Mouse (Mus musculus) ES-Bruce4 (cell line): Measurements from ENCODE around the gene Adcy5. TPM values are rescaled to one million over a fixed set of nuclear protein-coding genes. Genes with fewer than 3 reads are reported as not detected.

ENCODE experiments used
- H3K27ac ChIP-seq: 2 replicates; pipeline ENCODE4 v1.5.1; 2012; ENCODE audit warnings: low read length, inconsistent platforms; ENCODE audit not compliant: insufficient read depth
- H3K27me3 ChIP-seq: 2 replicates; pipeline ENCODE4 v1.6.1; 2012; ENCODE audit warnings: mild to moderate bottlenecking, low read length, inconsistent platforms; ENCODE audit not compliant: control insufficient read depth, poor library complexity, insufficient read depth, severe bottlenecking
- H3K36me3 ChIP-seq: 2 replicates; pipeline ENCODE4 v1.6.1; 2012; ENCODE audit warnings: inconsistent platforms, mild to moderate bottlenecking, low read length, moderate library complexity; ENCODE audit not compliant: control insufficient read depth, poor library complexity, insufficient read depth, severe bottlenecking
- H3K4me1 ChIP-seq: one replicate; pipeline ENCODE4 v1.8.1; 2011; ENCODE audit warnings: low read length; ENCODE audit not compliant: control insufficient read depth, insufficient read depth
- H3K4me3 ChIP-seq: 2 replicates; pipeline ENCODE4 v1.5.1; 2011; ENCODE audit warnings: low read depth, mild to moderate bottlenecking, low read length
- H3K9ac ChIP-seq: 2 replicates; pipeline ENCODE4 v1.6.1; 2012; ENCODE audit warnings: low read depth, mild to moderate bottlenecking, inconsistent platforms; ENCODE audit not compliant: poor library complexity, severe bottlenecking
- H3K9me3 ChIP-seq: replicated peaks from 2 replicates; pipeline ENCODE4 v1.6.1; 2012; ENCODE audit warnings: mild to moderate bottlenecking, low read length, inconsistent platforms; ENCODE audit not compliant: control insufficient read depth, poor library complexity, insufficient read depth, severe bottlenecking
- CTCF ChIP-seq: IDR thresholded peaks from one replicate; pipeline ENCODE4 v1.8.1; 2011; ENCODE audit warnings: low read depth, low read length
- EP300 ChIP-seq: IDR thresholded peaks from 2 replicates; pipeline ENCODE4 v1.6.1; 2011; ENCODE audit warnings: low read depth, low read length; ENCODE audit not compliant: insufficient read depth
- POLR2A ChIP-seq: IDR thresholded peaks from one replicate; pipeline ENCODE4 v1.8.1; 2011; ENCODE audit warnings: low read length; ENCODE audit not compliant: insufficient read depth
- polyA plus RNA-seq: library from polyadenylated mRNA; stranded (reverse); fragments of >200 nt; gene quantifications from 2 replicates; pipeline ENCODE4 v1.2.4, GENCODE M21; 2011; ENCODE audit warnings: low read depth; ENCODE audit not compliant: missing spikeins, insufficient read depth, insufficient read length

The Adcy5 gene
- polyA plus RNA-seq, 1 experiment, result 1.2 TPM

DNA sequence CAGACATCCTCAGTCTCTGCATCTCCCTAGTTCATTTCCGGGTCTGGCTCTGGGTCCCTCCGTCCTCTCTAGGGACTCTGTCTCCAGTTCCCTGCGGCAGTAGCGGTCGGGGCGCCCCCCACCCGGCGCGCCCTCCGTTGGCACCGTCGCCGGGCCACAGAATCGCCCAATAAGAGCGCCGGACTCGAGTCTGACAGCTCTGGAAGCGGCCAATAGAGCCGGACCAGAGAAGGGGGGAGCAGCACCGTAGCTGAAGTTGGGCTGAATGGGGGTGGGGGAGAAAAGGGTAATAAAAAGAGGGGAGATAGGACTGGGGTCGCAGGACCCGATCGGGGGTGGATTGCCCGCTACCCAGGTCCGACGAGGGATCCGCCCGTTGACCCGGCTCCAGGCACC is 434 bp upstream of the Adcy5 start:
- Histone ChIP-seq H3K27me3 (peaks cover 26% of the 10 kb centered on the region), H3K27ac (no peak overlapping the region), H3K4me1 (no peaks in the 10 kb centered on the region), H3K4me3 (peak overlapping the region; percentile 67), H3K9ac (peak overlapping the region; percentile 68), H3K9me3 (no peaks in the 10 kb centered on the region), H3K36me3 (no peaks in the 10 kb centered on the region)
- TF ChIP-seq EP300, result no peak
- TF ChIP-seq CTCF, result no peak
- no peak for TF ChIP-seq POLR2A

DNA sequence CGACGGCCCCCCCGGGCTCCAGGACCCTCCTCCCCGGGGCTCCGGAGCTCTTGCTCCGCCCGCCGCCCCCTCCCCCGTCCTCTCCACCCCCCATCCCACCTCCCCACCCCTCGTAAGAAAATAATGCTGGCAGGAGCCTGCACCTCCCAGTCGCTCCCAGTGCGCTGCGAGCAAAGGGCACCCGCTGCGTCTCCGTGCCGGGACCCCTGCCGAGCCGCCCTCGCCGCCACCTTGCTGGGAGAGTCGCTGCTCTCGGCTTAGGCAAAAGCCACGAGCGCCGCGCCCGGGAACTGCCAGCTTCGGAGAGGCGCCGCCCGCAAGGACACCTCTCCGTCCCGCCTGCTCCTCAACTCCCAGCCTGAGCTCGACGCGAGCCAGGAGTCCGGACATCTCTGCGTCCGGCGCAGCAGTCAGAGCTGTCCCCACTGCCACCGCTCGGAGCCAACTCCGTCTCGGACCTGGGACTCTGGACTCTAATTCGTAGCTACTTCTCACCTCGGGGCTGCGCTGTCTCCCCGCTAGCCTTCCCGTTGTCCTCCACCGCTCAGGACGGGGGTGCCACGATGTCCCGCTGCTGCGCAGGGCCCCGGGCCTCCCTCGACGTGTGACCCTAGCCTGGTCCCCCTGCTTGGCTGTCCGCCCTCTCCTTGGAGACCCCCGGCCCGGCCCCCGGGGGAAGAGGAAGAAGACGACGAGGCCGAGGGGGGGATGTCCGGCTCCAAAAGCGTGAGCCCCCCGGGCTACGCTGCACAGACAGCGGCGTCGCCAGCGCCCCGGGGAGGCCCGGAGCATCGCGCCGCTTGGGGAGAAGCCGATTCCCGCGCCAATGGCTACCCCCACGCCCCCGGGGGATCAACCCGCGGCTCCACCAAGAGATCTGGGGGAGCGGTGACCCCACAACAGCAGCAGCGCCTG is 971 bp downstream of the Adcy5 start:
- peak overlapping the region; percentile 69 for H3K4me3 ChIP-seq
- no peaks in the 10 kb centered on the region for H3K9me3 ChIP-seq
- H3K36me3 ChIP-seq, result no peaks in the 10 kb centered on the region
- H3K9ac ChIP-seq, result peak overlapping the region; percentile 68
- peaks cover 26% of the 10 kb centered on the region for H3K27me3 ChIP-seq
- no peaks in the 10 kb centered on the region for H3K4me1 ChIP-seq
- TF ChIP-seq POLR2A, result no peak
- peak; percentile 25 for TF ChIP-seq CTCF
- H3K27ac ChIP-seq, result no peak overlapping the region

DNA sequence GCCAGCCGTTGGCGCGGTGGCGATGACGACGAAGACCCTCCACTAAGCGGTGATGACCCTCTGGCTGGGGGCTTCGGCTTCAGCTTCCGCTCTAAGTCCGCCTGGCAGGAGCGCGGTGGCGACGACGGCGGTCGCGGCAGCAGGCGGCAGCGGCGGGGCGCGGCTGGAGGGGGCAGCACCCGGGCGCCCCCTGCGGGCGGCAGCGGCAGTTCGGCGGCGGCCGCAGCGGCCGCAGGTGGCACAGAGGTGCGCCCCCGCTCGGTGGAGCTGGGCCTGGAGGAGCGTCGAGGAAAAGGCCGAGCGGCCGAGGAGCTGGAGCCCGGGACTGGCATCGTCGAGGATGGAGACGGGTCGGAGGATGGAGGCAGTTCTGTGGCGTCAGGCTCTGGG is 1.6 kb downstream of the Adcy5 start:
- H3K9ac ChIP-seq, result peak overlapping the region; percentile 68; the same call in 1 of the 2 replicates
- peak overlapping the region; percentile 59 for H3K4me3 ChIP-seq
- TF ChIP-seq EP300 (no peak), POLR2A (no peak), CTCF (peak; percentile 43)
- H3K4me1 ChIP-seq, result no peaks in the 10 kb centered on the region
- no peak overlapping the region for H3K27ac ChIP-seq
- H3K27me3 ChIP-seq, result peaks cover 26% of the 10 kb centered on the region
- H3K9me3 ChIP-seq, result no peaks in the 10 kb centered on the region
- H3K36me3 ChIP-seq, result no peaks in the 10 kb centered on the region

DNA sequence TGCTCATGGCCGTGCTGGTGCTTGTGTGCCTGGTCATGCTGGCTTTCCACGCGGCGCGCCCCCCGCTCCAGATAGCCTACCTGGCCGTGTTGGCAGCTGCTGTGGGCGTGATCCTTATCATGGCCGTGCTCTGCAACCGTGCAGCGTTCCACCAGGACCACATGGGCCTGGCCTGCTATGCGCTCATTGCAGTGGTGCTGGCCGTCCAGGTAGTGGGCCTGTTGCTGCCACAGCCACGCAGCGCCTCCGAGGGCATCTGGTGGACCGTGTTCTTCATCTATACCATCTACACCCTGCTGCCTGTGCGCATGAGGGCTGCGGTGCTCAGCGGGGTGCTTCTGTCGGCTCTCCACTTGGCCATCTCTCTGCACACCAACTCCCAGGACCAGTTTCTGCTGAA is 2.2 kb downstream of the Adcy5 start:
- TF ChIP-seq POLR2A, result no peak
- H3K4me1 ChIP-seq, result no peaks in the 10 kb centered on the region

DNA sequence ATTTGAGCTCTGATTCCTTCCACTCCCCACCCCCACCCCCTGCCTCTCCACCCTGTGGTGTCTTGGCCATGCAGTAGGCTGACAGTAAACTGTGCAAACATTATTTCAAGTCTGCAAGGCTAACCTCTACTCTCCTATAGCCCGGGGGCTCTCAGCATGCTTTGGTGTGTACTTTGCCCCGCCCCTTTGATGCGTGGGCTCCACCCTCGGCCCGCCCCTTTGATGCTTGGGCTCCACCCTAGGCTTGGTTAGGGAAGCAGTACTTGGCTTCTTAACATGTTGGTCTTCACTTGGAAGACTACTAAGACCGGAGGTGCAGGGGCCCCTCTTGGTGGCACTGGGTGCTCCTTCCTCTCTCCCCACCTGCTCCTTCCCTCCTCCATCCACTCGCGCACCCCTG is 4.9 kb downstream of the Adcy5 start:
- Histone ChIP-seq H3K9me3 (no peaks in the 10 kb centered on the region), H3K27me3 (peaks cover 14% of the 10 kb centered on the region), H3K27ac (no peak overlapping the region), H3K36me3 (no peaks in the 10 kb centered on the region), H3K9ac (no peak overlapping the region), H3K4me3 (no peak overlapping the region), H3K4me1 (no peaks in the 10 kb centered on the region)
- TF ChIP-seq POLR2A, result no peak
- TF ChIP-seq CTCF, result no peak
- TF ChIP-seq EP300, result no peak

More for the DNA sequence above, 2.2 kb downstream of the Adcy5 start:
- Histone ChIP-seq H3K27me3 (peaks cover 26% of the 10 kb centered on the region), H3K4me3 (peak overlapping the region; percentile 38), H3K9ac (no peak overlapping the region), H3K27ac (no peak overlapping the region), H3K36me3 (no peaks in the 10 kb centered on the region), H3K9me3 (no peaks in the 10 kb centered on the region)

DNA sequence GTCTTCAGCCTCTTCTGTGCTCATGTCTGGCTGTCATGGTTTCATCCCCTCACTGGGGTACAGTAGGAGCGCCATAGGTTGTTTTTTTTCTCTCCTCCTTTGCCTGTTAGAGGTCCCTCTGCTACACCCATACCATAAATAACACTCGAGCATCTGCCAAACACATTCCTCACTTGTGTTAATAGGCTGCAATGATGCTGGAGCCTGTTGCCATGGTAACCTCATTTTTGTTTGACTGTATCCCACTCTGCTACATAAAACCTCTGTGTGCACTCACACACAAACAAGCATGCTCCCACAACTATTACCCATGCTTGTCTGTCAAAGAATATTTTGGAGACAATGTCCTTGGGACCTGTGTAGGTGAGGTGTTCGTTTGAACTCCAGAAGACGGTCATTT is 5.3 kb downstream of the Adcy5 start:
- Histone ChIP-seq H3K27me3 (peaks cover 10% of the 10 kb centered on the region), H3K27ac (no peak overlapping the region), H3K4me1 (no peaks in the 10 kb centered on the region), H3K9ac (no peak overlapping the region), H3K4me3 (no peak overlapping the region), H3K36me3 (no peaks in the 10 kb centered on the region), H3K9me3 (no peaks in the 10 kb centered on the region)
- TF ChIP-seq CTCF, result no peak
- TF ChIP-seq POLR2A, result no peak
- no peak for TF ChIP-seq EP300
